Mouse (Mus musculus) liver, embryonic 14.5 days (tissue): ENCODE measurements around the gene Iqsec1. TPM values are rescaled to one million over a fixed set of nuclear protein-coding genes. Genes with fewer than 3 reads are reported as not detected.

Experiments
- ATAC-seq: fragments of 200-750 bp; cut with Nextera tagmentation; 2 replicates; pipeline ENCODE4 v1.8.0; 2017; ENCODE audit warnings: moderate number of reproducible peaks, mild to moderate bottlenecking, moderate library complexity; ENCODE audit not compliant: insufficient read depth
- DNase-seq, 3 experiments: peaks; one replicate each; pipeline ENCODE4 v3.0.0-alpha.2; 2012 to 2013; ENCODE audit warnings: low read depth in 3 of 3, low spot score in 3 of 3
- H3K27ac ChIP-seq: fragments of 300-500 bp; sonication (generic); 2 replicates; pipeline ENCODE4 v1.5.1; 2014; ENCODE audit warnings: moderate library complexity, mild to moderate bottlenecking, control low read depth, inconsistent platforms
- H3K27me3 ChIP-seq: fragments of 300-500 bp; sonication (generic); 2 replicates; pipeline ENCODE4 v1.6.1; 2014; ENCODE audit warnings: mild to moderate bottlenecking, low read length, moderate library complexity; ENCODE audit not compliant: control insufficient read depth, insufficient read depth
- H3K36me3 ChIP-seq: fragments of 300-500 bp; sonication (generic); replicated peaks from 2 replicates; pipeline ENCODE4 v1.6.1; 2014; ENCODE audit warnings: low read depth; ENCODE audit not compliant: control insufficient read depth, insufficient read depth
- H3K4me1 ChIP-seq, 2 experiments: fragments of 200-500 bp in 1 of 2; fragments of 300-500 bp in 1 of 2; sonication (generic) in 1 of 2; replicated peaks; 2 replicates each; pipeline ENCODE4 v1.6.1; 2012 to 2014; ENCODE audit warnings: antibody characterized with exemption in 1 of 2, inconsistent platforms in 1 of 2, low read length in 1 of 2; ENCODE audit not compliant: control insufficient read depth in 2 of 2, insufficient read depth in 2 of 2
- H3K4me2 ChIP-seq: fragments of 300-500 bp; sonication (generic); 2 replicates; pipeline ENCODE4 v1.6.1; 2014; ENCODE audit warnings: low read depth, mild to moderate bottlenecking, control low read depth, moderate library complexity
- H3K4me3 ChIP-seq, 2 experiments: fragments of 200-500 bp in 1 of 2; fragments of 300-500 bp in 1 of 2; sonication (generic) in 1 of 2; 2 replicates each; pipeline ENCODE4 v1.5.1; 2012 to 2014; ENCODE audit warnings: low read depth in 2 of 2, low read length in 2 of 2, mild to moderate bottlenecking in 2 of 2, control low read depth in 1 of 2, inconsistent platforms in 1 of 2, moderate library complexity in 1 of 2; ENCODE audit not compliant: insufficient read depth in 1 of 2
- H3K9ac ChIP-seq: fragments of 300-500 bp; sonication (generic); replicated peaks from 2 replicates; pipeline ENCODE4 v1.6.1; 2014; ENCODE audit warnings: mild to moderate bottlenecking, control low read depth, moderate library complexity
- H3K9me3 ChIP-seq: fragments of 300-500 bp; sonication (generic); 2 replicates; pipeline ENCODE4 v1.6.1; 2016; ENCODE audit warnings: low read length, mixed read lengths; ENCODE audit not compliant: control insufficient read depth
- CTCF ChIP-seq: IDR thresholded peaks from 2 replicates; pipeline ENCODE4 v1.5.1; 2016; ENCODE audit warnings: antibody characterized with exemption, low read depth, control low read depth
- EP300 ChIP-seq: IDR thresholded peaks from 2 replicates; pipeline ENCODE4 v1.6.1; 2016; ENCODE audit warnings: antibody characterized with exemption, low read depth
- WGBS: fragments of 180-500 bp; shearing (Covaris S2); extraction: QIAGEN DNeasy Blood & Tissue Kit; methylation state at CpG from one replicate; pipeline ENCODE4 v1.1.7; 2014; ENCODE audit not compliant: insufficient replicate concordance; 5-methylcytosine and 5-hydroxymethylcytosine counted together
- polyA plus RNA-seq, 2 experiments: library from polyadenylated mRNA; depleted of rRNA in 1 of 2; stranded (reverse) in 1 of 2; unstranded in 1 of 2; fragments of >200 nt; fragmentation: Nextera tagmentation in 1 of 2; extraction: Ambion mirVana in 1 of 2; gene quantifications; 2 replicates each; pipeline versions ENCODE4 v1.2.1 to v1.2.3; 2012 to 2014

Iqsec1 gene
- polyA plus RNA-seq, 2 experiments: 4.0 to 9.0 TPM

DNA sequence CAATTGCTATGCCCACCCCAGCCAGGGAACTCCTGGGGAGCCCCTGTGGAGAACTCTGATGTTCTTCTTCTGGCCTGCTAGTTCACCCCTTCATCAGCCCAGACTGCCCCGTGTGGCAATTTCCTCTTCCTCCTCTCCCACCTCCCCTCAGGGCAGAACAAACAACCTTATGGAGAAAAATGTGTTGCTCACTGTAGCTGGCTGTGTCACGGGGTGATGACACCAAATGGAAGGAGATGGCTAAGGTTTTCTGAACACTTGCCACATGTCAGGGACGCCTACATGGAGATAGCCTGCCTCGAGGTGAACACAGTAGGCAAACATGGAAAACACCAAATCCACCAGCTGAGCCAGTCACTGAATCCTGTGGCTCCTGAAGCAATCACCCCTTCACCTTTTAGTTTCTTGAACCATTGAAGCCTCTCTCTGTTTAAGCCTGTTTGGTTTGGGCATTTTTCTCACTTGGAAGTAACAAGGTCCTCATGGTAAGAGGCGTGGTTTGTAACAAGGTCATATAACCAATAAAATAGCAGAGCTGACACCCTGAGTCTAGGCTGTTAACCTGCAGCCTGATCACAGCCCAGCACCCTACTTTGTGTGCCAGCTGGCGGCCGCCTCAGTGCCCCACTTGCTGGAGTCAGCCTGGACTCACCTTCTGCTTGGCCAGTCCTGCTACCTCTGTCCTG is 233.4 kb downstream of the Iqsec1 start:
- no peak overlapping the region for H3K27ac ChIP-seq

DNA sequence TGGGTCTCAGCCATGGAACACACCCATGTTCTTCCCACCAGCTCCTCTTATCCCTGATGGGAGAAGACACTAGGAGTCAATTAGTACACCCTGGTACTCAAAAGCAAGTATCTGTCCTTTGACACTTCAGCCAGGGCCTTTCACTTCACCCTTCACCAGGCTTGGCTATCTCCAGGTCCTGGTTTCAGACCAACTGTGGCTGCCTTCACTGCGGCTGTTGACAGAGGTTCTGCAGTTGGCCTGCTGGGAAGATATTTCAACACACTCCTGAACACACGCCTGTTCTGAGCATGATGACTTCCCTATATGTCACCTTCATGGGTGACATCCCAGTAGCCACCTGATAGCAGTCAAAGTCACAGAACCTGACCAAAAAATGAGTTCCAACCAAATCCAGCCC is 234.4 kb downstream of the Iqsec1 start:
- ATAC-seq: no peak
- Histone ChIP-seq H3K27me3 (no peaks in the 10 kb centered on the region), H3K36me3 (no peaks in the 10 kb centered on the region), H3K9me3 (no peaks in the 10 kb centered on the region), H3K4me1 (peaks cover 34 to 37% of the 10 kb centered on the region in 2 experiments), H3K9ac (no peak overlapping the region), H3K4me2 (no peak overlapping the region), H3K4me3 (no peak overlapping the region), H3K27ac (no peak overlapping the region)
- 67% methylated on average over 2 of the region's 2 CpGs for WGBS
- DNase-seq: no peak
- TF ChIP-seq CTCF (no peak), EP300 (no peak)

More for the DNA sequence above, 233.4 kb downstream of the Iqsec1 start:
- no peak for TF ChIP-seq CTCF
- no peak for TF ChIP-seq EP300
- Histone ChIP-seq H3K36me3 (no peaks in the 10 kb centered on the region), H3K9ac (no peak overlapping the region), H3K9me3 (no peaks in the 10 kb centered on the region), H3K4me3 (no peak overlapping the region), H3K4me2 (no peak overlapping the region), H3K27me3 (no peaks in the 10 kb centered on the region), H3K4me1 (peaks cover 25 to 27% of the 10 kb centered on the region in 2 experiments)
- no peak for ATAC-seq
- WGBS: 54% methylated on average over 7 of the region's 7 CpGs
- DNase-seq: no peak

DNA sequence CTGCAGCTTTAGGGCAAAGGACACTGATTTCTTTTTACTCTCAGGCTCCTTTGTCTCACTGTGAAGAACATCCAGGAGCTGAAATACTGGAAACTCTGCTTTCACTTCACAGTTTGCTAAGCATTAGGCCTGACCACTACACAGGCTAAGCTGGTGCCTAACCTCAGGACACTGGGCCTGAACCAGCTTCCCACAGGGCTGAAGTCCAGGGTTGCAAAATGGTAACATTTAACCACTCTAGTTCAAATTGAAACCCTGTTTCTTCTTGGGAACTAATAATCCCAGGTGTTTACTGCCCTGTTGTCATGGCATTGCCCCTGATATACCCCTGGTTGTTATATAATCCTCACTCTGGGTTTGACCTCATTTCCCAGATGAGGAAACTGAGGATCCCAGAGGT is 234.8 kb downstream of the Iqsec1 start:
- Histone ChIP-seq H3K4me2 (no peak overlapping the region), H3K27me3 (no peaks in the 10 kb centered on the region), H3K36me3 (no peaks in the 10 kb centered on the region), H3K4me3 (no peak overlapping the region), H3K4me1 (peaks cover 39 to 41% of the 10 kb centered on the region in 2 experiments), H3K27ac (no peak overlapping the region), H3K9ac (no peak overlapping the region), H3K9me3 (no peaks in the 10 kb centered on the region)
- ATAC-seq (no peak), DNase-seq (no peak)
- no peak for TF ChIP-seq CTCF
- TF ChIP-seq EP300: no peak

- peaks cover 41 to 46% of the 10 kb centered on the region in 2 experiments for H3K4me1 ChIP-seq
- H3K27me3 ChIP-seq: no peaks in the 10 kb centered on the region
- no peak overlapping the region for H3K9ac ChIP-seq
- ATAC-seq: peak; percentile 9; the same call in 1 of the 2 replicates
- peak overlapping the region; percentile 3 for H3K4me2 ChIP-seq
- TF ChIP-seq CTCF: no peak
- TF ChIP-seq EP300: no peak
- no peaks in the 10 kb centered on the region for H3K36me3 ChIP-seq
- DNase-seq: no peak
- WGBS: 19% methylated on average over 3 of the region's 3 CpGs
- no peak overlapping the region for H3K27ac ChIP-seq
- no peaks in the 10 kb centered on the region for H3K9me3 ChIP-seq
- no peak overlapping the region for H3K4me3 ChIP-seq
Measured at GRCm38 (mm10) chr6:90751624-90752023, 236.9 kb downstream of the Iqsec1 start.

DNA sequence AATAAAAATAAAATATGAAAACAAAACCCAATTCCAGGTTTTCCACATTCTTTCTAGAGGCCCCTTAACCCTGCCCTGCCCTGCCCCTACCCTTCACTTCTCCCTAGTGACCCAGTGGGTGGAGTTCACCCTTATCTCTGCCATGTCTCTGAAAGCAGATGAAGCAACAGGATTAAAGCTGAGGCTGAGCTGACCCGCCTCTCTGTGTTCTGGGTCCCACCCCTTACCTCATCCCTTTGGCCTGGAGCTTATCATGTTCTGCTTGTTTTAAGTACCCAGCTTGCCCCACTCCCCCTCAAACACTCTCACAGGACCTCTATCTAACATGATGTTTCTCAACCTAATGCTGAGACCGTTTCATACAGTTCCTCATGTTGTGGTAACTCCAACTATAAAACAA is 238.4 kb downstream of the Iqsec1 start:
- peak; percentile 75 to 80 (median 76) for DNase-seq
- Histone ChIP-seq H3K4me1 (peaks cover 41 to 49% of the 10 kb centered on the region in 2 experiments), H3K4me3 (no peak overlapping the region), H3K4me2 (peak overlapping the region; percentile 41), H3K9ac (no peak overlapping the region), H3K27me3 (no peaks in the 10 kb centered on the region), H3K27ac (no peak overlapping the region; the same call in 1 of the 2 replicates), H3K9me3 (no peaks in the 10 kb centered on the region), H3K36me3 (no peaks in the 10 kb centered on the region)
- peak; percentile 91 for ATAC-seq
- 3% methylated on average over 2 of the region's 2 CpGs for WGBS
- TF ChIP-seq CTCF (no peak), EP300 (peak; percentile 64)
